ENCODE assay signal across 13 mouse cellular contexts in genomic region chr3:115971045-115971785, GRCm38 (mm10).
"Had no signal": no experiment of that assay in that cellular context is flagged by ENCODE, and none has a peak within 500 bp of the region (broad histone marks: within the 10 kb centered on the region; RNA-seq: fewer than 3 reads in every experiment).

No protein-coding gene starts in this region.

- DNase-seq: kidney, adult 8-10 months; kidney, postnatal 10 days; kidney, postnatal 36 days; layer of hippocampus, postnatal 36 days; liver, embryonic 13.5 days; lung, adult 2 months; lung, postnatal 14 days; lung, postnatal 4 days; right cerebral cortex, postnatal 14 days; right cerebral cortex, postnatal 4 days; thymus, adult 18-20 months; thymus, postnatal 14 days; thymus, postnatal 4 days had no signal
